Mouse (Mus musculus) heart, adult 2 months (tissue): ENCODE measurements around the gene Mrpl22. TPM values are rescaled to one million over a fixed set of nuclear protein-coding genes. Genes with fewer than 3 reads are reported as not detected.
A peak's percentile ranks its signal among the peaks of the same experiment; 100 is the strongest.
"Not testable (repeated sequence)": the region's sequence is repeated elsewhere in the genome, so short reads cannot be mapped to it uniquely, and the experiment has no call there.

Experiments
- DNase-seq, 2 experiments: peaks; one replicate each; pipeline ENCODE4 v3.0.0; 2021
- H3K27ac ChIP-seq: fragments of 200-600 bp; 2 replicates; pipeline ENCODE4 v1.8.1; 2022
- H3K27me3 ChIP-seq: fragments of 200-500 bp; 2 replicates; pipeline ENCODE4 v1.6.1; 2012; ENCODE audit warnings: mild to moderate bottlenecking, low read length, inconsistent platforms, mixed read lengths; ENCODE audit not compliant: control insufficient read depth, insufficient read depth
- H3K36me3 ChIP-seq: fragments of 200-500 bp; 2 replicates; pipeline ENCODE4 v1.6.1; 2012; ENCODE audit warnings: low read length, inconsistent platforms; ENCODE audit not compliant: control insufficient read depth, insufficient read depth
- H3K4me1 ChIP-seq: fragments of 200-500 bp; 2 replicates; pipeline ENCODE4 v1.6.1; 2011; ENCODE audit warnings: low read length; ENCODE audit not compliant: control insufficient read depth, insufficient read depth
- H3K4me3 ChIP-seq: fragments of 200-600 bp; 2 replicates; pipeline ENCODE4 v1.8.1; 2022
- H3K79me2 ChIP-seq: fragments of 200-500 bp; replicated peaks from 2 replicates; pipeline ENCODE4 v1.6.1; 2012; ENCODE audit warnings: mild to moderate bottlenecking, inconsistent platforms, low read length, moderate library complexity, mixed read lengths; ENCODE audit not compliant: control insufficient read depth, insufficient read depth
- H3K9ac ChIP-seq: fragments of 200-500 bp; 2 replicates; pipeline ENCODE4 v1.6.1; 2012; ENCODE audit warnings: low read depth, mild to moderate bottlenecking, control low read depth, inconsistent platforms, low read length, mixed read lengths
- CTCF ChIP-seq: fragments of 200-600 bp; IDR thresholded peaks from 2 replicates; pipeline ENCODE4 v1.8.1; 2022; ENCODE audit warnings: antibody characterized with exemption, mild to moderate bottlenecking, moderate library complexity
- EP300 ChIP-seq: fragments of 200-500 bp; IDR thresholded peaks from 2 replicates; pipeline ENCODE4 v1.6.1; 2011; ENCODE audit warnings: low read depth, low read length, control low read depth; ENCODE audit not compliant: insufficient read depth
- POLR2A ChIP-seq: fragments of 200-500 bp; IDR thresholded peaks from 2 replicates; pipeline ENCODE4 v1.6.1; 2011; ENCODE audit warnings: mild to moderate bottlenecking, low read depth, low read length, control low read depth; ENCODE audit not compliant: insufficient read depth
- WGBS: fragments of 180-500 bp; shearing (Covaris S2); methylation state at CpG from one replicate; pipeline ENCODE4 v1.1.7; 2018; 5-methylcytosine and 5-hydroxymethylcytosine counted together
- intact Hi-C: fragments of 180-260 bp; cut with DNase I; formaldehyde crosslinking; loops from one replicate; pipeline ENCODE4 v1.15.1; 2025
- polyA plus RNA-seq: library from polyadenylated mRNA; depleted of rRNA; stranded (reverse); fragments of >200 nt; gene quantifications from 2 replicates; pipeline ENCODE4 v1.2.3, GENCODE M21; 2012
- total RNA-seq, 2 experiments: library from RNA; stranded (reverse); gene quantifications; 2 replicates each; pipeline ENCODE4 v1.2.3; 2021

Gene Mrpl22
- total and polyA plus RNA-seq, 3 experiments = 48.6 to 53.9 (median 50.7) TPM

DNA sequence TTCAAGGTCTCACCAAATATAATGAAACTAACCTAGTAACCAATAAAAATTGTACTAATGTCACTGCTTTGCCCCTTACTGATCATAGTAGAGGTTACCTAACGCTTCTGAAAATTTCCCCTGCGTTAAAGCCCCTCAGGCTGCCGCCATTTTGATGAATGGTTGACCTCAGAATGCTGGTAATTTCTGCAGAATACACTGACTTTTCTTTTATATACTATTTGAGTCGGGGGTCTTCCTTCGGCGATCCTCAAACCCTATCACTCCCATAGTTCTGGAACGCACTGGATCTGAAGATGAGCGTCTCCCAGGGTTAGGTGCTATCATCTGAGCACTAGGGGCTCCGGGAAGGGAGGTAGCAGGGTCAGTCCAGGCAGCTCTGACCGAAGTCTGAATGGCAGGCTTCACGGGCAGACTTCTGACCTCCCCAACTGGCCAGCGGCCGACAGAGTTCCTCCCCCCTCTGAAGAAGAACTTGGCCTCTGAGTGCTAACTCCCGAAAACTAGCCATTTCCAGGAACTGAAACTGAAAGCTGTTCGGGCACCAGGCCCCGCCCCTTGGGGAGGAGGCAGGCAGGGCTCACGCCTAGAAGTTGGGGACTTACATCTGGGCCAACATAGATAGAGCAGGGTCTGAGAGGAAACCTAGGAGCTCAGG lies 43.1 kb downstream of the Mrpl22 start:
- 0 out of 2 replicates have a peak, but pooled peaks have one; percentile 46 for TF ChIP-seq EP300
- peak; percentile 74 for TF ChIP-seq POLR2A
- TF ChIP-seq CTCF = no peak
- Histone ChIP-seq H3K27me3 (no peaks in the 10 kb centered on the region), H3K36me3 (peaks cover 2% of the 10 kb centered on the region; the same call in 1 of the 2 replicates), H3K79me2 (no peaks in the 10 kb centered on the region), H3K4me1 (peaks cover 7% of the 10 kb centered on the region), H3K4me3 (peak overlapping the region; percentile 77), H3K27ac (peak overlapping the region; percentile 95), H3K9ac (peak overlapping the region; percentile 78)
- intact Hi-C loops = loop anchor here (2.0 kb wide), 1 partner anchor 14 kb away; no protein-coding TSS in a partner anchor
- WGBS = 18% methylated on average over 17 of the region's 17 CpGs
- peak; percentile 92 to 94 for DNase-seq

DNA sequence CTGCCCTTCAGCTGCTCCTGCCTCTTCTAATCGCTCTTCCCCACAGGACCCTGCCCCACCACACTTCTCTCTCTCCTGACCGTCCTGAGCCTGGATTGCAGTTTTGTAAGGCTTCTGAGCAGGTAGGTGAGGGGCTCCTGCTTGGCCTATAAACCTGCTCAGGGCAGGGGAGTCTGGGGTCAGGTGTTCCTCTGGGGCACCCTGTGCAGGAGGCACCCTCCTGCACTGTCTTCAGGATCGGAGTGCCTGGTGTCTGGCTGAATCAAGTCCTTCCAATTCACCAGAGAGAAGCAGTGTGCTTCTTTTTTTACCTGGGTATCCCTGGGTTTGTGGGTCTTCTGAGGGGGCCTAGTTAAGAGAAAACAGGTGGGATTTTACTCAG lies 43.6 kb downstream of the Mrpl22 start:
- H3K27me3 ChIP-seq, DNase-seq, H3K4me1 ChIP-seq, H3K79me2 ChIP-seq, H3K36me3 ChIP-seq: not testable (repeated sequence)
- H3K27ac ChIP-seq = peak overlapping the region; percentile 95
- intact Hi-C loops = loop anchor here (2.0 kb wide), 1 partner anchor 14 kb away; no protein-coding TSS in a partner anchor
- peak; percentile 21 for TF ChIP-seq POLR2A
- peak overlapping the region; percentile 77 for H3K4me3 ChIP-seq
- peak overlapping the region; percentile 74 for H3K9ac ChIP-seq
- WGBS = 3% methylated on average over 3 of the region's 3 CpGs

DNA sequence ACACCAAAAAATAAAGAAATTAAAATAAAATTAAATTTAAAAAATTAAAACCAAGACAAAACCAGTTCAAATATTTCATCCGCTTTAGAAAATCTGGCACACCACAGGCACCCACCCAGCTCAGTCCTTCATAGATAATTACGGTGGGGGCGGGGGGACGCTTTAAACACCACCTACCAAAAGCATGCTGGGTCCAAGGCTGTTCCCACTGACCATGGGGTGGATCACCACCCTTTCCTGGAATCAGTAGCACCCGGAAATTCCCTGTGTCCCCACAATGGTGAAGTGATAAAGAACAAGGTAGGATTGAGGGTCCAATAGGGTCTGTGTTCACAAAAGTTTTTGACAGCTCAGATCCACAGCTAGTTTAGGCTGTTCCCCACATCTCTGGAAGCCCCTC lies 44.4 kb downstream of the Mrpl22 start:
- H3K36me3 ChIP-seq = peaks cover 2% of the 10 kb centered on the region; the same call in 1 of the 2 replicates
- TF ChIP-seq CTCF (no peak), EP300 (no peak), POLR2A (no peak)
- H3K79me2 ChIP-seq = no peaks in the 10 kb centered on the region
- peak overlapping the region; percentile 95; the same call in 1 of the 2 replicates for H3K27ac ChIP-seq
- WGBS = 37% methylated on average over 5 of the region's 5 CpGs
- intact Hi-C loops = loop anchor here (2.0 kb wide), 1 partner anchor 15 kb away; no protein-coding TSS in a partner anchor
- H3K27me3 ChIP-seq = no peaks in the 10 kb centered on the region
- peaks cover 7% of the 10 kb centered on the region for H3K4me1 ChIP-seq
- H3K9ac ChIP-seq = peak overlapping the region; percentile 44
- peak overlapping the region; percentile 77 for H3K4me3 ChIP-seq
- DNase-seq = no peak

DNA sequence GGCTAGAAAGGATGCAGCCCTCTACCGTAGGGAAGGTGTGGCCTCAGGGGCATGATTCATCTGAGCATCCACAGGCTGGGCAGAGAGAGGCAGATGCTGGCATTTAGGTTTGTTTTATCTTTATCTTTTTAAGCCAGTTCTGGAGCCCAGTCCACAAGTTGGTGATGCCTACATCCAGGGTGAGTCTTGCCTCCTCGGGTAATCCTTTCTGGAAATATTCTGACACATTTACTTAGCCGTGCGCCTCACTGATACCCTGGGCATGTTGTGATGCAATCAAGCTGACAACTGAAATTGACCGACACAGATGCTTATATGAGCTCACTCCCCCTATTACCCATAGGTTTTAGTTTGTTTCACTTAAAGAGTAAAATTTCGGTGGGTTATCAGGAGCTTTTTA lies 45.4 kb downstream of the Mrpl22 start:
- H3K9ac ChIP-seq = no peak overlapping the region
- peaks cover 7% of the 10 kb centered on the region for H3K4me1 ChIP-seq
- H3K27me3 ChIP-seq = no peaks in the 10 kb centered on the region
- intact Hi-C loops = no loop called here
- H3K79me2 ChIP-seq = no peaks in the 10 kb centered on the region
- peaks cover 2% of the 10 kb centered on the region; the same call in 1 of the 2 replicates for H3K36me3 ChIP-seq
- no peak for TF ChIP-seq POLR2A
- no peak for DNase-seq
- no peak overlapping the region for H3K27ac ChIP-seq
- WGBS = 72% methylated on average over 6 of the region's 6 CpGs
- H3K4me3 ChIP-seq = no peak overlapping the region

DNA sequence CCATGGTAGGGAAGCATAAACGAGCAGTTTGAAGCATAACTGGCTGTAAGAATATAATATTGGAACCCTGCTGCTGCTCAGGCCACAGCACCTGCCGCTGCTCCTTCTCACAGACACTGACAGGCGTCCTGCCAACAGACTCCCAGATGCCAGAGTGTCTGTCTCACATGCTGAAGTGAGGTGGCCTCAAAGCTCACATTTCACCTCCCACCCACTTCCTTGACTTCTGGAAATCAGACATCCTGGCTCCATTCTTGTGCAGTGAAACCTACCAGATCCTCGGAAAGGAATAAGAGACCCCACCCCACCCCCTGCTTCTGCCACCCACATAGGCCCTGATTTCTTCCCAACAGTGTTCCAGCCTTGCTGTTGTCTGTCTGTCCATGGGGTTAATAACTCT lies 52.3 kb downstream of the Mrpl22 start:
- peak; percentile 50 to 56 for DNase-seq
- H3K27ac ChIP-seq = peak overlapping the region; percentile 34
- H3K4me1 ChIP-seq = peaks cover 8% of the 10 kb centered on the region
- H3K4me3 ChIP-seq = no peak overlapping the region
- no peak overlapping the region for H3K9ac ChIP-seq
- TF ChIP-seq CTCF = no peak
- TF ChIP-seq EP300 = no peak
- no peak for TF ChIP-seq POLR2A
- intact Hi-C loops = loop anchor here (2.0 to 5.0 kb wide), 2 partner anchors 23 to 271 kb away; no protein-coding TSS in a partner anchor
- peaks cover 3% of the 10 kb centered on the region for H3K36me3 ChIP-seq
- no peaks in the 10 kb centered on the region for H3K79me2 ChIP-seq
- H3K27me3 ChIP-seq = no peaks in the 10 kb centered on the region
- 8% methylated on average over 4 of the region's 4 CpGs for WGBS

DNA sequence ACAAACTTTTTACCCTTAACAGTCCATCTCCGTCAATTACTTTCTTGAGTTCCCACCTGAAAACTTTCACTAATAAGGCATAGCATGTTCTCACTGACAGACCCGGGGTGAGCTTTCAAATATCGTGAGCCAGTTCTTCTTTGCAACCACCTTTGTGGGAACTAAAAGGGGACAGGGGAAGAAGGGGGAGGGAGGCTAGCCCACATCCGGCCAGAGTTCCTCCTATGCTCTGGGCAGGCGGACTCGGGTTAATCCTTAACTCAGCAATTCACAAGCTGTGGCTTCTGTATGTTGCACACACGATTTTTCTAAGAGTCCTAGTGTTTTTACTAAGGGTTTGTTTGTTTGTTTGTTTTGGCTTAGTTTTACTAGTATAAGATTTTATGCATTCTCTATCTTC lies 52.9 kb downstream of the Mrpl22 start:
- intact Hi-C loops = loop anchor here (2.0 to 5.0 kb wide), 2 partner anchors 24 to 272 kb away; no protein-coding TSS in a partner anchor

DNA sequence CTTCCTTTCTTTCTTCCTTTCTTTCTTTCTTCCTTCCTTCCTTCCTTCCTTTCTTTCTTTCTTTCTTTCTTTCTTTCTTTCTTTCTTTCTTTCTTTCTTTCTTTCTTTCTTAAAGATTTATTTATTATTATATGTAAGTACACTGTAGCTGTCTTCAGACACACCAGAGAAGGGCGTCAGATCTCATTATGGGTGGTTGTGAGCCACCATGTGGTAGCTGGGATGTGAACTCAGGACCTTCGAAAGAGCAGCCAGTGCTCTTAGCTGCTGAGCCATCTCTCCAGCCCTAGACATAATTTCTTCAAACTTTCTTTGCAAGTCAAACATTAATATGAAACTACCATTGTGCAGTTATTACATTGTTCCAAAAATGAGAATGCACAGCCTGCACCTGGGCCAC lies 53.4 kb downstream of the Mrpl22 start:
- H3K36me3 ChIP-seq, H3K9ac ChIP-seq, H3K27me3 ChIP-seq, DNase-seq, H3K27ac ChIP-seq, H3K79me2 ChIP-seq, H3K4me1 ChIP-seq, H3K4me3 ChIP-seq: not testable (repeated sequence)
- intact Hi-C loops = loop anchor here (1.0 to 5.0 kb wide), 3 partner anchors 24 to 273 kb away; no protein-coding TSS in a partner anchor
- 86% methylated on average over 2 of the region's 2 CpGs for WGBS

More for the DNA sequence above, 52.9 kb downstream of the Mrpl22 start:
- H3K27ac ChIP-seq = peak overlapping the region; percentile 34; the same call in 1 of the 2 replicates
- no peak overlapping the region for H3K4me3 ChIP-seq
- H3K27me3 ChIP-seq = no peaks in the 10 kb centered on the region
- WGBS = 39% methylated on average over 7 of the region's 7 CpGs
- no peaks in the 10 kb centered on the region for H3K79me2 ChIP-seq
- DNase-seq = peak in 1 of 2 experiments; percentile 69
- peaks cover 8% of the 10 kb centered on the region for H3K4me1 ChIP-seq
- H3K36me3 ChIP-seq = peaks cover 3% of the 10 kb centered on the region
- no peak overlapping the region for H3K9ac ChIP-seq
- TF ChIP-seq EP300 = no peak
- no peak for TF ChIP-seq POLR2A
- no peak for TF ChIP-seq CTCF
